Comparison of ENCODE assay signal across 8 mouse cellular contexts in the genomic region with DNA sequence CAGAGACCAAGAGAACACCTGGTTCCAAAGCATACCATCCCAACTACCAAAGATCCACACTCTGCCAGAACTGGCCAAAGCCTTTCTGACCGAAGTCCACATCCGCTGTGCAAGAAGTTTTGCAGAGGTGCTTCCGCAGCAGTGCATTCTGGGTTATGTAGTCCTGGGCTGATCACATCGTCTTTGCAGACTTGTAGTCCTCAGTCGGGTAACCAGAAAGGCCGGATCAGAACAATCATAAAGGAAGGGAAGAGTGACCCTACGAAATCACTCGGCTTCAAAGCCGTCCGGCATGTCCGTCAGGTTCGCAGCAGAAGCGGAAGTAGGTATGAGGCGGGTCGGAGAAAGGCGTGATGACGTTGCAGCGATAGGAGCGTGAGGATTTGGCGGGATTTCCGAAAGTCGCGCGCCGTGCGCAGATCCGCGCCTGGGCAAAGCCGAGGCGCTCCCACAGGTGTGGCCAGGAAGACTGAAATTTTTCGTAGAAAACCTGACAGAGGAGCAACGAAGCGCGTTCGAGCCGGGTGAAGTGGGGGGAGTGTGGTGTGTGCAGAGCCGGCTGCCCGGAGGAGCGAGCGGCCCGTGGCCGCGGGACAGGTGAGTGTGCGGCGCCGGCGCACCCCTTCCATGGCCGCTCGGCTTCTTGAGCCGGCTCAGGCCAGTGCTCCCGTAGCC. TPM values are rescaled to one million over a fixed set of nuclear protein-coding genes. Genes with fewer than 3 reads are reported as not detected.
DNase-seq lines count a peak whose midpoint lies in the region; ATAC-seq and TF ChIP-seq lines count a peak whose summit lies in the region.

Rad51 (plus strand) TSS at position 356 of the 675 bp plus-strand sequence.

- peak within 1 kb of the TSS; percentile 97 for H3K4me3 ChIP-seq in ES-Bruce4 (ENCODE audit: low read depth, low read length)
- H3K4me3 ChIP-seq in forebrain, embryonic 13.5 days, result peak within 1 kb of the TSS; percentile 71
- peak within 1 kb of the TSS; percentile 95 for H3K4me3 ChIP-seq in liver, postnatal 0 days (ENCODE audit: low read depth, low read length)
- peak within 1 kb of the TSS; percentile 49 for H3K4me3 ChIP-seq in neural tube, embryonic 14.5 days (ENCODE audit: low read depth, low read length)

- H3K36me3 ChIP-seq in ES-Bruce4 (ENCODE audit: control insufficient read depth, insufficient read depth, low read length, poor library complexity, severe bottlenecking), result peaks cover 15% of the 10 kb centered on the region
- peaks cover 20% of the 10 kb centered on the region for H3K36me3 ChIP-seq in forebrain, embryonic 13.5 days (ENCODE audit: poor library complexity, severe bottlenecking)
- H3K36me3 ChIP-seq in liver, postnatal 0 days (replicated peaks; ENCODE audit: insufficient read depth, low read length), result peaks cover 16% of the 10 kb centered on the region
- no peaks in the 10 kb centered on the region for H3K36me3 ChIP-seq in neural tube, embryonic 14.5 days (ENCODE audit: control insufficient read depth, insufficient read depth, low read length)

- H3K27ac ChIP-seq in ES-Bruce4 (ENCODE audit: insufficient read depth, low read length), result peak within 1 kb of the TSS; percentile 90
- peak within 1 kb of the TSS; percentile 70 for H3K27ac ChIP-seq in forebrain, embryonic 13.5 days
- peak within 1 kb of the TSS; percentile 93 for H3K27ac ChIP-seq in liver, postnatal 0 days (ENCODE audit: low read depth)
- peak within 1 kb of the TSS; percentile 71; the same call in 1 of the 2 replicates for H3K27ac ChIP-seq in neural tube, embryonic 14.5 days (ENCODE audit: low read depth, low read length)

- H3K27me3 ChIP-seq in ES-Bruce4 (ENCODE audit: control insufficient read depth, insufficient read depth, low read length, poor library complexity, severe bottlenecking), result no peaks in the 10 kb centered on the region
- H3K27me3 ChIP-seq in forebrain, embryonic 13.5 days, result no peaks in the 10 kb centered on the region
- no peaks in the 10 kb centered on the region for H3K27me3 ChIP-seq in liver, postnatal 0 days (ENCODE audit: insufficient read depth, low read length)
- H3K27me3 ChIP-seq in neural tube, embryonic 14.5 days (ENCODE audit: control insufficient read depth, insufficient read depth, low read length), result no peaks in the 10 kb centered on the region

- WGBS in forebrain, embryonic 13.5 days, result under 1% methylated on average over 39 of the region's 51 CpGs
- WGBS in large intestine, adult 2 months, result under 1% methylated on average over 51 of the region's 51 CpGs
- WGBS in liver, postnatal 0 days (ENCODE audit: insufficient replicate concordance), result under 1% methylated on average over 51 of the region's 51 CpGs
- WGBS in neural tube, embryonic 14.5 days, result under 1% methylated on average over 51 of the region's 51 CpGs

- peak; percentile 97 for TF ChIP-seq POLR2A in ES-Bruce4 (IDR thresholded peaks at IDR 0.05; ENCODE audit: insufficient read depth, low read length)

- H3K4me1 ChIP-seq in ES-Bruce4 (ENCODE audit: control insufficient read depth, insufficient read depth, low read length), result no peaks in the 10 kb centered on the region
- H3K4me1 ChIP-seq in forebrain, embryonic 13.5 days, result peaks cover 15% of the 10 kb centered on the region
- peaks cover 6% of the 10 kb centered on the region for H3K4me1 ChIP-seq in liver, postnatal 0 days (ENCODE audit: insufficient read depth)
- peaks cover 5% of the 10 kb centered on the region; the same call in 1 of the 2 replicates for H3K4me1 ChIP-seq in neural tube, embryonic 14.5 days (ENCODE audit: control insufficient read depth, insufficient read depth, low read length)

- H3K9me3 ChIP-seq in ES-Bruce4 (replicated peaks; ENCODE audit: control insufficient read depth, insufficient read depth, low read length, poor library complexity, severe bottlenecking), result no peaks in the 10 kb centered on the region
- H3K9me3 ChIP-seq in forebrain, embryonic 13.5 days (replicated peaks), result no peaks in the 10 kb centered on the region
- H3K9me3 ChIP-seq in liver, postnatal 0 days (ENCODE audit: low read length), result no peaks in the 10 kb centered on the region
- H3K9me3 ChIP-seq in neural tube, embryonic 14.5 days (ENCODE audit: control insufficient read depth, low read length), result no peaks in the 10 kb centered on the region

- peak within 1 kb of the TSS; percentile 90 for H3K9ac ChIP-seq in ES-Bruce4 (ENCODE audit: low read depth, poor library complexity, severe bottlenecking)
- H3K9ac ChIP-seq in forebrain, embryonic 13.5 days, result peak within 1 kb of the TSS; percentile 75
- H3K9ac ChIP-seq in liver, postnatal 0 days (replicated peaks), result peak within 1 kb of the TSS; percentile 85
- peak within 1 kb of the TSS; percentile 9 for H3K9ac ChIP-seq in neural tube, embryonic 14.5 days (replicated peaks; ENCODE audit: low read depth, low read length)

- ATAC-seq in cerebellum, adult (ENCODE audit: insufficient number of reproducible peaks, low FRiP score, low TSS enrichment), result peak; percentile 95
- peak; percentile 95 for ATAC-seq in forebrain, embryonic 13.5 days
- ATAC-seq in liver, postnatal 0 days, result peak; percentile 95
- peak; percentile 94 for ATAC-seq in neural tube, embryonic 14.5 days (ENCODE audit: low read depth)

- no peak for TF ChIP-seq EP300 in ES-Bruce4 (IDR thresholded peaks at IDR 0.05; ENCODE audit: insufficient read depth, low read depth, low read length)
- TF ChIP-seq EP300 in liver, postnatal 0 days (IDR thresholded peaks at IDR 0.05; ENCODE audit: low read depth), result peak; percentile 10; the same call in 1 of the 2 replicates

- peak; percentile 91 to 93 for DNase-seq in heart, postnatal 10 days
- DNase-seq in large intestine, adult 2 months (ENCODE audit: low read depth, low spot score), result peak; percentile 84
- DNase-seq in liver, postnatal 0 days, result peak; percentile 92
- DNase-seq in testis, postnatal 10 days (ENCODE audit: low spot score), result peak; percentile 89

- intact Hi-C loops in heart, postnatal 10 days (cut with DNase I), result no loop called here

- H3K4me2 ChIP-seq in forebrain, embryonic 13.5 days, result peak within 1 kb of the TSS; percentile 91
- H3K4me2 ChIP-seq in liver, postnatal 0 days (ENCODE audit: low read depth, low read length), result peak within 1 kb of the TSS; percentile 99
- peak within 1 kb of the TSS; percentile 96 for H3K4me2 ChIP-seq in neural tube, embryonic 14.5 days (ENCODE audit: low read depth, low read length)

- TF ChIP-seq CTCF in ES-Bruce4 (IDR thresholded peaks at IDR 0.05; ENCODE audit: low read depth, low read length), result no peak
- no peak for TF ChIP-seq CTCF in liver, postnatal 0 days (IDR thresholded peaks at IDR 0.05; ENCODE audit: low read depth)

RNA-seq across cellular contexts. Expression of gene Rad51, which starts in this region (rescaled TPM):
- 117 and 128 TPM in 2 replicates for polyA plus RNA-seq in ES-Bruce4 (2011; ENCODE audit: insufficient read depth, insufficient read length, low read depth, missing spikeins)
- polyA plus RNA-seq in forebrain, embryonic 13.5 days (2015; fragmentation: Nextera tagmentation; extraction: Ambion mirVana), result 42.9 and 50.7 TPM in 2 replicates
- total RNA-seq in heart, postnatal 10 days (2021), result 1 to 10 TPM; 4.7 to 6.6 TPM
- 23.0 and 25.3 TPM in 2 replicates for polyA plus RNA-seq in large intestine, adult 2 months (2012; rRNA removed)
- 11.2 and 13.0 TPM in 2 replicates for polyA plus RNA-seq in liver, postnatal 0 days (2015; fragmentation: Nextera tagmentation; extraction: Ambion mirVana)
- 3.7 and 7.5 TPM in 2 replicates for polyA plus RNA-seq in neural tube, embryonic 14.5 days (2014; fragmentation: Nextera tagmentation; extraction: Ambion mirVana)

Comparison
In these comparisons a context has a peak if more than half of its experiments do, and no peak if none do; other contexts are left out.
1. Peak in every context shown above with its lines: DNase-seq, ATAC-seq, H3K4me3 ChIP-seq and H3K27ac ChIP-seq.
2. H3K9ac ChIP-seq: peak in every context shown above with its lines; median percentile 90 in ES-Bruce4; 85 in liver, postnatal 0 days; 75 in forebrain, embryonic 13.5 days; 9 in neural tube, embryonic 14.5 days.